Mouse (Mus musculus): ENCODE data around the gene Uri1. TPM values are rescaled to one million over a fixed set of nuclear protein-coding genes. Genes with fewer than 3 reads are reported as not detected.

The Uri1 gene
- polyA plus RNA-seq, 1 experiment, result 10.3 TPM

DNA sequence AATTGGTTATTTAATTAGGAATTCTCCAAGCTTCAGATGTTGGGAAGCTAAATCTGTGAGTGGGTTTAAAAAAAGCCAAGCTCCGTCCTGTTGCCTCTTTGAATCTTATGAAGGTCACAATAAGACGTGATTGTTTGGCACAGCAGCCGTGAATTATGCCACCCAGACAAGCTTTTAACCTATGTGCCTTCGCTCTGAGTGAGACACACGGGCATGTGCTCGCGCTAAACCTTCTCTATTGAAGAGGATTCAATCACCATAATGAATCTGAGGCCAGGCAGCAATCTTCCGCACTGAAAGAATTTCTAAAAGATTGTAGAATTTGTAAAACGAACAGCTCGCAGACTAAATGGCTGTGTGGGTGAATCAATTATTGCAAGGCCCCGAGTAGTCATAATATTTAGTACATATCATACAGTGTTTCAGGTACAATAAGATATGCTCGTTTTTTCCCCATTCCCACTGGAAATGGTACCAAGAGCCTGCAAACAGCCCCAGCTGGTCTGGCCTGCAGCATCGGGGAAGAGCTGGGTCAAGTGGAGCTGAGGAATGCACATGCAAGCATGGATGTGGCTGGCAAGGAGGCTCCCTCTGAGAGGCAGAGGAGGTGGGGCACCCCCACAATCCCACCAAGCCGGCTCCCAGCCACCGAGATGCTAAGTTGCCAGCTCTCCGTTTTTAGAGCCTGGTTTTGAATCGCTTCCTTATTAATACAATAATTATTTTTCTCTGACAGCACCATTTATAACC, 101.5 kb downstream of the Uri1 start:
- DNase-seq, result no peak
- 91% methylated on average over 17 of the region's 17 CpGs for WGBS
- TF ChIP-seq POLR2A (IDR thresholded peaks at IDR 0.05; ENCODE audit: control insufficient read depth, extremely low read depth, insufficient read depth, low read length, poor library complexity), result no peak
- TF ChIP-seq CTCF (IDR thresholded peaks at IDR 0.05; ENCODE audit: borderline replicate concordance, control insufficient read depth, extremely low read depth, insufficient read depth, low read length, poor library complexity), result no peak
- no peaks in the 10 kb centered on the region for H3K36me3 ChIP-seq (ENCODE audit: control insufficient read depth, insufficient read depth, low read length)
- H3K27ac ChIP-seq (ENCODE audit: control insufficient read depth, insufficient read depth, low read length), result no peak overlapping the region
- H3K4me3 ChIP-seq (ENCODE audit: control insufficient read depth, insufficient read depth, low read length), result no peak overlapping the region
- no peaks in the 10 kb centered on the region for H3K4me1 ChIP-seq (replicated peaks; ENCODE audit: control insufficient read depth, insufficient read depth, low read length)
- H3K27me3 ChIP-seq (ENCODE audit: control insufficient read depth, insufficient read depth, low read length), result no peaks in the 10 kb centered on the region

DNA sequence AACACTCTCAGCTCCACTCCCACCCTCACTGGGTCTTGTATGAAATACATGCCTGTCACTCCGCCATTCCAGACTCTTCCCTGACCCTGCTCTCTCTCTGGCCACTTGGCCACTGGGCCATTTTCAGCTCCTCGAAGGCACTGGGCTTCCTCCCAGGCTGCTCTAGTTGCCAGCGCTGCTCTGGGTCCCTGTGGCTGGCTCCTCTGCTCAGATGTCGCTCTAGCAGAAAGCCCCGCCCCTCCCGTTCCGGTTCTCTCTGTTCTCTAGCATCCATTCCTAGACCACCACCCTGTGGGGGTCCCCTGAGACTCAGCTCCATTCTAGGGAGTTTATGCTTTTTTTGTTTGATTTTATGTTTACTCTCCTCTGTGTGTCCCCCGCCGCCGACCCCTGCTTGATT, 104.4 kb downstream of the Uri1 start:
- Histone ChIP-seq H3K36me3 (ENCODE audit: control insufficient read depth, insufficient read depth, low read length) (no peaks in the 10 kb centered on the region), H3K27ac (ENCODE audit: control insufficient read depth, insufficient read depth, low read length) (no peak overlapping the region), H3K27me3 (ENCODE audit: control insufficient read depth, insufficient read depth, low read length) (no peaks in the 10 kb centered on the region), H3K4me1 (replicated peaks; ENCODE audit: control insufficient read depth, insufficient read depth, low read length) (no peaks in the 10 kb centered on the region), H3K4me3 (ENCODE audit: control insufficient read depth, insufficient read depth, low read length) (no peak overlapping the region)
- 64% methylated on average over 10 of the region's 10 CpGs for WGBS
- DNase-seq, result no peak
- TF ChIP-seq POLR2A (IDR thresholded peaks at IDR 0.05; ENCODE audit: control insufficient read depth, extremely low read depth, insufficient read depth, low read length, poor library complexity), result no peak
- TF ChIP-seq CTCF (IDR thresholded peaks at IDR 0.05; ENCODE audit: borderline replicate concordance, control insufficient read depth, extremely low read depth, insufficient read depth, low read length, poor library complexity), result no peak

- no peak overlapping the region for H3K27ac ChIP-seq (ENCODE audit: control insufficient read depth, insufficient read depth, low read length)
- no peaks in the 10 kb centered on the region for H3K4me1 ChIP-seq (replicated peaks; ENCODE audit: control insufficient read depth, insufficient read depth, low read length)
- no peak for DNase-seq
- no peak overlapping the region for H3K4me3 ChIP-seq (ENCODE audit: control insufficient read depth, insufficient read depth, low read length)
- 73% methylated on average over 18 of the region's 18 CpGs for WGBS
- H3K36me3 ChIP-seq (ENCODE audit: control insufficient read depth, insufficient read depth, low read length), result no peaks in the 10 kb centered on the region
- no peaks in the 10 kb centered on the region for H3K27me3 ChIP-seq (ENCODE audit: control insufficient read depth, insufficient read depth, low read length)
- no peak for TF ChIP-seq CTCF (IDR thresholded peaks at IDR 0.05; ENCODE audit: borderline replicate concordance, control insufficient read depth, extremely low read depth, insufficient read depth, low read length, poor library complexity)
- no peak for TF ChIP-seq POLR2A (IDR thresholded peaks at IDR 0.05; ENCODE audit: control insufficient read depth, extremely low read depth, insufficient read depth, low read length, poor library complexity)
Observed at GRCm38 (mm10) chr7:37916762-37917439, 106.5 kb downstream of the Uri1 start.

GRCm38 (mm10) chr7:37911802-37912122, 111.6 kb downstream of the Uri1 start:
- no peak overlapping the region for H3K4me3 ChIP-seq (ENCODE audit: control insufficient read depth, insufficient read depth, low read length)
- no peaks in the 10 kb centered on the region for H3K27me3 ChIP-seq (ENCODE audit: control insufficient read depth, insufficient read depth, low read length)
- 83% methylated on average over 3 of the region's 3 CpGs for WGBS
- DNase-seq, result no peak
- TF ChIP-seq CTCF (IDR thresholded peaks at IDR 0.05; ENCODE audit: borderline replicate concordance, control insufficient read depth, extremely low read depth, insufficient read depth, low read length, poor library complexity) (no peak), POLR2A (IDR thresholded peaks at IDR 0.05; ENCODE audit: control insufficient read depth, extremely low read depth, insufficient read depth, low read length, poor library complexity) (no peak)
- H3K36me3 ChIP-seq (ENCODE audit: control insufficient read depth, insufficient read depth, low read length), result no peaks in the 10 kb centered on the region
- no peak overlapping the region for H3K27ac ChIP-seq (ENCODE audit: control insufficient read depth, insufficient read depth, low read length)
- no peaks in the 10 kb centered on the region for H3K4me1 ChIP-seq (replicated peaks; ENCODE audit: control insufficient read depth, insufficient read depth, low read length)

DNA sequence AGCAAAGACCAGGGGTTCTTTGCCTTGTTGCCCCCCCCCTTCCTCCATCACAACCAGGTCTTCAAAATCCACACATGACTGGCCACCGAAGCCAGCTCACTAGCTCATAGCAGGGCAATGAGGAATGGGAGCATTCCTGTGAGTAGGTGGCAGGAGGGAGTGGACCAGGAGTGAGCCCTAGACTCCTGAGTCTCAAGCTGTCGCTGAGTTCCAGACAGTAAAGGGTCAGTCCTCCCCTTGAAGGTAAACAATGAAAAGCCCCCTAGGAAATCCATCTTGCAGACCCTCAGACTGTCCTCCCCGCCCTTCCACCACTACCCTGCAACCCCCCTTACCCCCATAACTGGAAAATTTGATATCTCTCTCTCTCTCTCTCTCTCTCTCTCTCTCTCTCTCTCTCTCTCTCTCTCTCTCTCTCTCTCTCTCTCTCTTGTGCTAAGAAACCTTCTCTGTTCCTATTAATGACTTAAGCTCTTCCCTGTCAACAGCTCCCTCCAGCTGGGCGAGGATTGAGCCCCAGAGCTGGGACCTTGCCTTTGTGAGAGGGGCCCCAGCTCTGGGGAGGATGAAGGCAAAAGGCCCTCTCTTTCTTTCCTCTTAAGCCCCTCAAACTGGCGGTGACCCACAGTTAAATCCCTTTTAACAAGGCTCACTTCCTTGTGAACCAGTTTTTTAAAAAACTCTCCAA, 112.1 kb downstream of the Uri1 start:
- DNase-seq, result no peak
- H3K27ac ChIP-seq (ENCODE audit: control insufficient read depth, insufficient read depth, low read length), result no peak overlapping the region
- 68% methylated on average over 5 of the region's 5 CpGs for WGBS
- H3K27me3 ChIP-seq (ENCODE audit: control insufficient read depth, insufficient read depth, low read length), result no peaks in the 10 kb centered on the region
- H3K36me3 ChIP-seq (ENCODE audit: control insufficient read depth, insufficient read depth, low read length), result no peaks in the 10 kb centered on the region
- H3K4me3 ChIP-seq (ENCODE audit: control insufficient read depth, insufficient read depth, low read length), result no peak overlapping the region
- TF ChIP-seq CTCF (IDR thresholded peaks at IDR 0.05; ENCODE audit: borderline replicate concordance, control insufficient read depth, extremely low read depth, insufficient read depth, low read length, poor library complexity), result no peak
- TF ChIP-seq POLR2A (IDR thresholded peaks at IDR 0.05; ENCODE audit: control insufficient read depth, extremely low read depth, insufficient read depth, low read length, poor library complexity), result no peak
- H3K4me1 ChIP-seq (replicated peaks; ENCODE audit: control insufficient read depth, insufficient read depth, low read length), result no peaks in the 10 kb centered on the region

DNA sequence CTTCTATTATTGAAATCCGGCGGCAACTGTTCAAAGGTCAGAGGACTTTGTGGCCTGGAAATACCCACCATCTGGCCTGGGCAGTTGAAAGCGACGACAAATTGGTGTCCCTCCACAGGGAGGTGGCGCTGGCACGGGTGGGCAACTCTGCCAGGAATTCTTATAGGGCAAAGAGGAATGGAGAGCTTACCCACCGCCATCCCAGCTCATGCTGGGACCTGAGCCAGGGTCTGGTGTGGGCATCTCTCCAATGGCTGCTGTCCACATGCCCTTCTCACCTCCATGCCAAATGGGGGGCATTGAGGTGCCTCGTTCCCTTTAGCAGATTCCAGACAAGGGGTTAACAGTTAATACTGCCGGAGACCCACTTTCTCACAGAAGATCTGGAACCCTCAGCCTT, 113.2 kb downstream of the Uri1 start:
- H3K27ac ChIP-seq (ENCODE audit: control insufficient read depth, insufficient read depth, low read length), result no peak overlapping the region
- TF ChIP-seq CTCF (IDR thresholded peaks at IDR 0.05; ENCODE audit: borderline replicate concordance, control insufficient read depth, extremely low read depth, insufficient read depth, low read length, poor library complexity) (no peak), POLR2A (IDR thresholded peaks at IDR 0.05; ENCODE audit: control insufficient read depth, extremely low read depth, insufficient read depth, low read length, poor library complexity) (no peak)
- no peaks in the 10 kb centered on the region for H3K4me1 ChIP-seq (replicated peaks; ENCODE audit: control insufficient read depth, insufficient read depth, low read length)
- no peak for DNase-seq
- no peaks in the 10 kb centered on the region for H3K36me3 ChIP-seq (ENCODE audit: control insufficient read depth, insufficient read depth, low read length)
- 95% methylated on average over 9 of the region's 9 CpGs for WGBS
- H3K27me3 ChIP-seq (ENCODE audit: control insufficient read depth, insufficient read depth, low read length), result no peaks in the 10 kb centered on the region
- no peak overlapping the region for H3K4me3 ChIP-seq (ENCODE audit: control insufficient read depth, insufficient read depth, low read length)

Other genes starting within 250 kb of the Uri1 start
- 0.34 and 0.49 TPM in 2 replicates for gene Zfp536, start 249.9 kb downstream of the Uri1 start, polyA plus RNA-seq (2012; rRNA removed)
- 27.1 and 57.3 TPM in 2 replicates for gene Ccne1, start 84.0 kb upstream of the Uri1 start, polyA plus RNA-seq (2012; rRNA removed)
- gene 1600014C10Rik, start 159.7 kb upstream of the Uri1 start, polyA plus RNA-seq (2012; rRNA removed), result 30.9 and 44.8 TPM in 2 replicates
- 5.8 and 6.2 TPM in 2 replicates for gene Plekhf1, start 204.5 kb upstream of the Uri1 start, polyA plus RNA-seq (2012; rRNA removed)
- 16.8 and 17.8 TPM in 2 replicates for gene Pop4, start 247.9 kb upstream of the Uri1 start, polyA plus RNA-seq (2012; rRNA removed)

Measured in thymus, adult 2 months (tissue).